In genomic region chr4:128689739-128690304, GRCm38 (mm10) we compare ENCODE assay signal across 12 mouse cellular contexts. TPM values are rescaled to one million over a fixed set of nuclear protein-coding genes. Genes with fewer than 3 reads are reported as not detected.
A peak's percentile ranks its signal among the peaks of the same experiment; 100 is the strongest.
DNase-seq lines count a peak whose midpoint lies in the region; ATAC-seq lines count a peak whose summit lies in the region.
"Had no signal": no experiment of that assay in that cellular context is flagged by ENCODE, and none has a peak within 500 bp of the region (broad histone marks: within the 10 kb centered on the region; RNA-seq: fewer than 3 reads in every experiment).

No protein-coding gene starts in this region.

- no peak overlapping the region for H3K9ac ChIP-seq in hindbrain, embryonic 11.5 days (ENCODE audit: low read depth, low read length)
- peak overlapping the region; percentile 64; the same call in 1 of the 2 replicates for H3K9ac ChIP-seq in hindbrain, embryonic 13.5 days
- H3K9ac ChIP-seq in midbrain, embryonic 16.5 days (ENCODE audit: low read depth, low read length) = no peak overlapping the region
- H3K9ac ChIP-seq in intestine, embryonic 15.5 days = no peak overlapping the region
- H3K9ac ChIP-seq: heart, embryonic 13.5 days; liver, postnatal 0 days had no signal

- 0 out of 2 replicates have a peak, but pooled peaks cover 6% of the 10 kb centered on the region for H3K9me3 ChIP-seq in hindbrain, embryonic 10.5 days
- H3K9me3 ChIP-seq in hindbrain, embryonic 11.5 days (ENCODE audit: control insufficient read depth, low read length) = no peaks in the 10 kb centered on the region
- H3K9me3 ChIP-seq in hindbrain, embryonic 13.5 days = no peaks in the 10 kb centered on the region
- no peaks in the 10 kb centered on the region; the same call in 1 of the 2 replicates for H3K9me3 ChIP-seq in midbrain, embryonic 16.5 days (replicated peaks; ENCODE audit: control insufficient read depth, low read length, poor library complexity, severe bottlenecking)
- no peaks in the 10 kb centered on the region for H3K9me3 ChIP-seq in intestine, embryonic 15.5 days
- H3K9me3 ChIP-seq: heart, embryonic 13.5 days had no signal

- 79% methylated on average over 6 of the region's 6 CpGs for WGBS in hindbrain, embryonic 10.5 days
- 64% methylated on average over 6 of the region's 6 CpGs for WGBS in hindbrain, embryonic 11.5 days
- WGBS in hindbrain, embryonic 13.5 days = 67% methylated on average over 6 of the region's 6 CpGs
- WGBS in midbrain, embryonic 16.5 days = 73% methylated on average over 5 of the region's 6 CpGs
- 53% methylated on average over 6 of the region's 6 CpGs for WGBS in intestine, embryonic 15.5 days

- H3K4me3 ChIP-seq in hindbrain, embryonic 10.5 days = 0 out of 2 replicates have a peak overlapping the region, but pooled peaks have one; percentile 20
- H3K4me3 ChIP-seq in hindbrain, embryonic 11.5 days (ENCODE audit: low read depth, low read length) = no peak overlapping the region
- H3K4me3 ChIP-seq in hindbrain, embryonic 13.5 days = peak overlapping the region; percentile 31
- H3K4me3 ChIP-seq in midbrain, embryonic 16.5 days (ENCODE audit: low read depth, low read length) = peak overlapping the region; percentile 27; the same call in 1 of the 2 replicates
- no peak overlapping the region for H3K4me3 ChIP-seq in intestine, embryonic 15.5 days (replicated peaks)
- H3K4me3 ChIP-seq: gastrocnemius, adult 2 months; heart, embryonic 13.5 days had no signal

- H3K36me3 ChIP-seq in hindbrain, embryonic 10.5 days = no peaks in the 10 kb centered on the region
- H3K36me3 ChIP-seq in hindbrain, embryonic 11.5 days (ENCODE audit: control insufficient read depth, insufficient read depth, low read length) = no peaks in the 10 kb centered on the region
- H3K36me3 ChIP-seq in hindbrain, embryonic 13.5 days = no peaks in the 10 kb centered on the region
- H3K36me3 ChIP-seq in midbrain, embryonic 16.5 days (ENCODE audit: control insufficient read depth, insufficient read depth, low read length) = no peaks in the 10 kb centered on the region
- no peaks in the 10 kb centered on the region for H3K36me3 ChIP-seq in intestine, embryonic 15.5 days
- H3K36me3 ChIP-seq: heart, embryonic 13.5 days had no signal

- no peak overlapping the region for H3K4me2 ChIP-seq in hindbrain, embryonic 11.5 days (replicated peaks; ENCODE audit: low read depth, low read length)
- H3K4me2 ChIP-seq in hindbrain, embryonic 13.5 days = peak overlapping the region; percentile 54
- peak overlapping the region; percentile 42 for H3K4me2 ChIP-seq in midbrain, embryonic 16.5 days (ENCODE audit: low read length)
- no peak overlapping the region for H3K4me2 ChIP-seq in intestine, embryonic 15.5 days (replicated peaks)
- H3K4me2 ChIP-seq: heart, embryonic 13.5 days had no signal

- H3K27ac ChIP-seq in hindbrain, embryonic 10.5 days = peak overlapping the region; percentile 64; the same call in 1 of the 2 replicates
- no peak overlapping the region for H3K27ac ChIP-seq in hindbrain, embryonic 11.5 days (ENCODE audit: low read depth, low read length)
- H3K27ac ChIP-seq in hindbrain, embryonic 13.5 days = peak overlapping the region; percentile 90
- H3K27ac ChIP-seq in midbrain, embryonic 16.5 days (ENCODE audit: low read length) = peak overlapping the region; percentile 14; the same call in 1 of the 2 replicates
- no peak overlapping the region for H3K27ac ChIP-seq in intestine, embryonic 15.5 days
- H3K27ac ChIP-seq: gastrocnemius, adult 2 months; heart, embryonic 13.5 days had no signal

- no peaks in the 10 kb centered on the region for H3K27me3 ChIP-seq in hindbrain, embryonic 10.5 days (ENCODE audit: insufficient read depth, poor library complexity, severe bottlenecking)
- H3K27me3 ChIP-seq in hindbrain, embryonic 11.5 days (ENCODE audit: control insufficient read depth, insufficient read depth, low read length) = no peaks in the 10 kb centered on the region
- no peaks in the 10 kb centered on the region for H3K27me3 ChIP-seq in hindbrain, embryonic 13.5 days
- no peaks in the 10 kb centered on the region for H3K27me3 ChIP-seq in midbrain, embryonic 16.5 days (ENCODE audit: control insufficient read depth, insufficient read depth, low read depth, low read length)
- no peaks in the 10 kb centered on the region for H3K27me3 ChIP-seq in intestine, embryonic 15.5 days (replicated peaks)

- ATAC-seq in hindbrain, embryonic 11.5 days (ENCODE audit: low FRiP score) = no peak
- ATAC-seq in hindbrain, embryonic 13.5 days (ENCODE audit: low FRiP score) = no peak
- no peak for ATAC-seq in midbrain, embryonic 16.5 days
- ATAC-seq in intestine, embryonic 15.5 days = no peak

- peaks cover 62% of the 10 kb centered on the region for H3K4me1 ChIP-seq in hindbrain, embryonic 10.5 days (replicated peaks)
- peaks cover 4% of the 10 kb centered on the region; the same call in 1 of the 2 replicates for H3K4me1 ChIP-seq in hindbrain, embryonic 11.5 days (replicated peaks; ENCODE audit: control insufficient read depth, insufficient read depth, low read length)
- peaks cover 72% of the 10 kb centered on the region for H3K4me1 ChIP-seq in hindbrain, embryonic 13.5 days (replicated peaks)
- H3K4me1 ChIP-seq in midbrain, embryonic 16.5 days (ENCODE audit: control insufficient read depth, insufficient read depth, low read length) = peaks cover 35% of the 10 kb centered on the region
- H3K4me1 ChIP-seq in intestine, embryonic 15.5 days (replicated peaks) = peaks cover 42% of the 10 kb centered on the region

- DNase-seq in hindbrain, embryonic 10.5 days (ENCODE audit: low spot score) = no peak
- DNase-seq in hindbrain, embryonic 11.5 days (ENCODE audit: low spot score) = no peak
- DNase-seq in MEL-GATA-1-ER (ENCODE audit: extremely low read depth, low read depth) = peak; percentile 62
- no peak for DNase-seq in layer of hippocampus, adult 9-10 months (ENCODE audit: low spot score)
- no peak for DNase-seq in ovary, postnatal 14 days (ENCODE audit: low spot score)
- DNase-seq: gastrocnemius, adult 2 months; left cerebral cortex, postnatal 4 days; liver, postnatal 0 days had no signal

RNA-seq across cellular contexts. Expression of gene Phc2, which starts 35.3 kb away (rescaled TPM):
- 41.9 and 62.2 TPM in 2 replicates for polyA plus RNA-seq in hindbrain, embryonic 10.5 days (2016; fragmentation: Nextera tagmentation; extraction: Ambion mirVana)
- 46.8 and 92.2 TPM in 2 replicates for polyA plus RNA-seq in hindbrain, embryonic 11.5 days (2014; fragmentation: Nextera tagmentation; extraction: Ambion mirVana)
- polyA plus RNA-seq in hindbrain, embryonic 13.5 days (2015; fragmentation: Nextera tagmentation; extraction: Ambion mirVana) = 31.3 and 35.8 TPM in 2 replicates
- 19.5 and 22.6 TPM in 2 replicates for polyA plus RNA-seq in midbrain, embryonic 16.5 days (2015; fragmentation: Nextera tagmentation; extraction: Ambion mirVana)
- polyA plus RNA-seq in intestine, embryonic 15.5 days (2015; fragmentation: Nextera tagmentation; extraction: Ambion mirVana) = 39.2 and 42.3 TPM in 2 replicates

Comparison
In these comparisons a context has a peak if more than half of its experiments do, and no peak if none do; other contexts are left out.
1. H3K27ac ChIP-seq: peak in hindbrain, embryonic 10.5 days (single experiment), hindbrain, embryonic 13.5 days (single experiment) and midbrain, embryonic 16.5 days (single experiment); none in hindbrain, embryonic 11.5 days (single experiment) and intestine, embryonic 15.5 days (single experiment).
2. H3K4me3 ChIP-seq: peak in hindbrain, embryonic 10.5 days (single experiment), hindbrain, embryonic 13.5 days (single experiment) and midbrain, embryonic 16.5 days (single experiment); none in hindbrain, embryonic 11.5 days (single experiment) and intestine, embryonic 15.5 days (single experiment).
3. H3K4me2 ChIP-seq: peak in hindbrain, embryonic 13.5 days (single experiment) and midbrain, embryonic 16.5 days (single experiment); none in hindbrain, embryonic 11.5 days (single experiment) and intestine, embryonic 15.5 days (single experiment).